Mouse (Mus musculus): ENCODE results near the gene Hcls1. TPM values are rescaled to one million over a fixed set of nuclear protein-coding genes. Genes with fewer than 3 reads are reported as not detected.

Gene Hcls1
- polyA plus RNA-seq, 1 experiment from 2014 or later = 1.1 TPM

GRCm38 (mm10) chr16:36989493-36989892 lies 54.7 kb downstream of the Hcls1 start:
- Histone ChIP-seq H3K9ac (ENCODE audit: low read length) (no peak overlapping the region), H3K9me3 (ENCODE audit: control insufficient read depth, low read length) (no peaks in the 10 kb centered on the region), H3K4me2 (no peak overlapping the region), H3K27ac (ENCODE audit: low read depth, low read length) (no peak overlapping the region), H3K4me1 (ENCODE audit: control insufficient read depth, insufficient read depth, low read length) (no peaks in the 10 kb centered on the region), H3K4me3 (ENCODE audit: low read depth, low read length) (no peak overlapping the region), H3K36me3 (ENCODE audit: control insufficient read depth, insufficient read depth, low read length) (no peaks in the 10 kb centered on the region), H3K27me3 (ENCODE audit: control insufficient read depth, insufficient read depth, low read length) (no peaks in the 10 kb centered on the region)
- DNase-seq (ENCODE audit: low spot score, missing footprints) (no peak), ATAC-seq (ENCODE audit: low FRiP score) (no peak)
- WGBS = 77% methylated on average over 8 of the region's 8 CpGs

GRCm38 (mm10) chr16:36989999-36990625 lies 55.3 kb downstream of the Hcls1 start, which contains the start of gene Fbxo40:
Gene Fbxo40 (minus strand): TSS chr16:36990467.
- Histone ChIP-seq H3K4me3 (ENCODE audit: low read depth, low read length) (no peak within 1 kb of the TSS), H3K9ac (ENCODE audit: low read length) (no peak within 1 kb of the TSS), H3K4me2 (no peak within 1 kb of the TSS), H3K36me3 (ENCODE audit: control insufficient read depth, insufficient read depth, low read length) (no peaks in the 10 kb centered on the region), H3K27ac (ENCODE audit: low read depth, low read length) (no peak within 1 kb of the TSS), H3K27me3 (ENCODE audit: control insufficient read depth, insufficient read depth, low read length) (no peaks in the 10 kb centered on the region), H3K9me3 (ENCODE audit: control insufficient read depth, low read length) (no peaks in the 10 kb centered on the region), H3K4me1 (ENCODE audit: control insufficient read depth, insufficient read depth, low read length) (no peaks in the 10 kb centered on the region)
- ATAC-seq (ENCODE audit: low FRiP score) (no peak), DNase-seq (ENCODE audit: low spot score, missing footprints) (no peak)
- 87% methylated on average over 18 of the region's 18 CpGs for WGBS

GRCm38 (mm10) chr16:36997650-36998049 lies 62.9 kb downstream of the Hcls1 start:
- Histone ChIP-seq H3K4me3 (ENCODE audit: low read depth, low read length) (no peak overlapping the region), H3K36me3 (ENCODE audit: control insufficient read depth, insufficient read depth, low read length) (no peaks in the 10 kb centered on the region), H3K4me1 (ENCODE audit: control insufficient read depth, insufficient read depth, low read length) (no peaks in the 10 kb centered on the region), H3K27me3 (ENCODE audit: control insufficient read depth, insufficient read depth, low read length) (no peaks in the 10 kb centered on the region), H3K27ac (ENCODE audit: low read depth, low read length) (no peak overlapping the region), H3K4me2 (no peak overlapping the region), H3K9me3 (ENCODE audit: control insufficient read depth, low read length) (no peaks in the 10 kb centered on the region), H3K9ac (ENCODE audit: low read length) (no peak overlapping the region)
- DNase-seq (ENCODE audit: low spot score, missing footprints) (no peak), ATAC-seq (ENCODE audit: low FRiP score) (no peak)
- WGBS = 85% methylated on average over 6 of the region's 6 CpGs

GRCm38 (mm10) chr16:36999366-36999972 lies 64.7 kb downstream of the Hcls1 start:
- WGBS = 78% methylated on average over 9 of the region's 9 CpGs
- no peaks in the 10 kb centered on the region for H3K9me3 ChIP-seq (ENCODE audit: control insufficient read depth, low read length)
- ATAC-seq (ENCODE audit: low FRiP score) = no peak
- H3K4me3 ChIP-seq (ENCODE audit: low read depth, low read length) = no peak overlapping the region
- H3K27me3 ChIP-seq (ENCODE audit: control insufficient read depth, insufficient read depth, low read length) = no peaks in the 10 kb centered on the region
- H3K9ac ChIP-seq (ENCODE audit: low read length) = no peak overlapping the region
- no peaks in the 10 kb centered on the region for H3K36me3 ChIP-seq (ENCODE audit: control insufficient read depth, insufficient read depth, low read length)
- no peaks in the 10 kb centered on the region for H3K4me1 ChIP-seq (ENCODE audit: control insufficient read depth, insufficient read depth, low read length)
- no peak overlapping the region for H3K27ac ChIP-seq (ENCODE audit: low read depth, low read length)
- no peak overlapping the region for H3K4me2 ChIP-seq
- DNase-seq (ENCODE audit: low spot score, missing footprints) = no peak

GRCm38 (mm10) chr16:37009262-37009661 lies 74.5 kb downstream of the Hcls1 start:
- 69% methylated on average over 6 of the region's 6 CpGs for WGBS
- Histone ChIP-seq H3K4me1 (ENCODE audit: control insufficient read depth, insufficient read depth, low read length) (peaks cover 8% of the 10 kb centered on the region), H3K9ac (ENCODE audit: low read length) (no peak overlapping the region), H3K27me3 (ENCODE audit: control insufficient read depth, insufficient read depth, low read length) (no peaks in the 10 kb centered on the region), H3K36me3 (ENCODE audit: control insufficient read depth, insufficient read depth, low read length) (no peaks in the 10 kb centered on the region), H3K4me3 (ENCODE audit: low read depth, low read length) (no peak overlapping the region), H3K4me2 (no peak overlapping the region), H3K27ac (ENCODE audit: low read depth, low read length) (no peak overlapping the region), H3K9me3 (ENCODE audit: control insufficient read depth, low read length) (no peaks in the 10 kb centered on the region)
- ATAC-seq (ENCODE audit: low FRiP score) (no peak), DNase-seq (ENCODE audit: low spot score, missing footprints) (no peak)

- H3K9ac ChIP-seq (ENCODE audit: low read length) = no peak overlapping the region
- no peak overlapping the region for H3K4me3 ChIP-seq (ENCODE audit: low read depth, low read length)
- no peaks in the 10 kb centered on the region for H3K36me3 ChIP-seq (ENCODE audit: control insufficient read depth, insufficient read depth, low read length)
- peaks cover 8% of the 10 kb centered on the region for H3K4me1 ChIP-seq (ENCODE audit: control insufficient read depth, insufficient read depth, low read length)
- H3K27me3 ChIP-seq (ENCODE audit: control insufficient read depth, insufficient read depth, low read length) = no peaks in the 10 kb centered on the region
- no peak overlapping the region for H3K4me2 ChIP-seq
- peak; percentile 93 for DNase-seq (ENCODE audit: low spot score, missing footprints)
- WGBS = 62% methylated on average over 4 of the region's 4 CpGs
- peak; percentile 17; the same call in 1 of the 2 replicates for ATAC-seq (ENCODE audit: low FRiP score)
- H3K9me3 ChIP-seq (ENCODE audit: control insufficient read depth, low read length) = no peaks in the 10 kb centered on the region
- no peak overlapping the region for H3K27ac ChIP-seq (ENCODE audit: low read depth, low read length)
Measured at GRCm38 (mm10) chr16:37010370-37010769, 75.6 kb downstream of the Hcls1 start.

GRCm38 (mm10) chr16:37011061-37011921 lies 76.5 kb downstream of the Hcls1 start, which contains the start of gene Polq:
Gene Polq (plus strand): TSS chr16:37011786.
- Histone ChIP-seq H3K27ac (ENCODE audit: low read depth, low read length) (no peak within 1 kb of the TSS), H3K4me1 (ENCODE audit: control insufficient read depth, insufficient read depth, low read length) (peaks cover 8% of the 10 kb centered on the region)
- DNase-seq (ENCODE audit: low spot score, missing footprints) = peak; percentile 98

GRCm38 (mm10) chr16:37011922-37012289 lies 77.1 kb downstream of the Hcls1 start:
- ATAC-seq (ENCODE audit: low FRiP score) (peak; percentile 74; the same call in 1 of the 2 replicates), DNase-seq (ENCODE audit: low spot score, missing footprints) (peak; percentile 85)
- no peaks in the 10 kb centered on the region for H3K27me3 ChIP-seq (ENCODE audit: control insufficient read depth, insufficient read depth, low read length)
- no peak overlapping the region for H3K27ac ChIP-seq (ENCODE audit: low read depth, low read length)
- no peaks in the 10 kb centered on the region for H3K36me3 ChIP-seq (ENCODE audit: control insufficient read depth, insufficient read depth, low read length)
- H3K9ac ChIP-seq (ENCODE audit: low read length) = peak overlapping the region; percentile 82
- H3K4me1 ChIP-seq (ENCODE audit: control insufficient read depth, insufficient read depth, low read length) = peaks cover 8% of the 10 kb centered on the region
- peak overlapping the region; percentile 81 for H3K4me2 ChIP-seq
- no peaks in the 10 kb centered on the region for H3K9me3 ChIP-seq (ENCODE audit: control insufficient read depth, low read length)
- H3K4me3 ChIP-seq (ENCODE audit: low read depth, low read length) = peak overlapping the region; percentile 91
- WGBS = 0% methylated on average over 26 of the region's 26 CpGs

More at GRCm38 (mm10) chr16:37011061-37011921, 76.5 kb downstream of the Hcls1 start, which contains the start of gene Polq:
- peak within 1 kb of the TSS; percentile 81 for H3K4me2 ChIP-seq
- 6% methylated on average over 30 of the region's 30 CpGs for WGBS
- peak within 1 kb of the TSS; percentile 82 for H3K9ac ChIP-seq (ENCODE audit: low read length)
- no peaks in the 10 kb centered on the region for H3K9me3 ChIP-seq (ENCODE audit: control insufficient read depth, low read length)
- H3K4me3 ChIP-seq (ENCODE audit: low read depth, low read length) = peak within 1 kb of the TSS; percentile 91
- ATAC-seq (ENCODE audit: low FRiP score) = peak; percentile 97
- H3K36me3 ChIP-seq (ENCODE audit: control insufficient read depth, insufficient read depth, low read length) = no peaks in the 10 kb centered on the region
- H3K27me3 ChIP-seq (ENCODE audit: control insufficient read depth, insufficient read depth, low read length) = no peaks in the 10 kb centered on the region

- peak overlapping the region; percentile 91 for H3K4me3 ChIP-seq (ENCODE audit: low read depth, low read length)
- H3K27ac ChIP-seq (ENCODE audit: low read depth, low read length) = no peak overlapping the region
- no peaks in the 10 kb centered on the region for H3K9me3 ChIP-seq (ENCODE audit: control insufficient read depth, low read length)
- H3K36me3 ChIP-seq (ENCODE audit: control insufficient read depth, insufficient read depth, low read length) = no peaks in the 10 kb centered on the region
- 62% methylated on average over 5 of the region's 5 CpGs for WGBS
- peaks cover 8% of the 10 kb centered on the region for H3K4me1 ChIP-seq (ENCODE audit: control insufficient read depth, insufficient read depth, low read length)
- peak overlapping the region; percentile 82 for H3K9ac ChIP-seq (ENCODE audit: low read length)
- peak overlapping the region; percentile 81 for H3K4me2 ChIP-seq
- no peak for DNase-seq (ENCODE audit: low spot score, missing footprints)
- H3K27me3 ChIP-seq (ENCODE audit: control insufficient read depth, insufficient read depth, low read length) = no peaks in the 10 kb centered on the region
- ATAC-seq (ENCODE audit: low FRiP score) = no peak
Measured at GRCm38 (mm10) chr16:37012336-37012735, 77.6 kb downstream of the Hcls1 start.

All from midbrain, embryonic 11.5 days (tissue).